Mouse (Mus musculus) cerebellum, adult 8-10 months (tissue): ENCODE results near the gene Iqsec2.
"Not testable (repeated sequence)": the region's sequence is repeated elsewhere in the genome, so short reads cannot be mapped to it uniquely, and the experiment has no call there.

Experiments
- DNase-seq: peaks from one replicate; pipeline ENCODE4 v3.0.0; 2022

Iqsec2 gene

GRCm38 (mm10) chrX:152179670-152180656 is 35.9 kb downstream of the Iqsec2 start:
- no peak for DNase-seq

GRCm38 (mm10) chrX:152187151-152187550 is 43.1 kb downstream of the Iqsec2 start:
- no peak for DNase-seq

DNA sequence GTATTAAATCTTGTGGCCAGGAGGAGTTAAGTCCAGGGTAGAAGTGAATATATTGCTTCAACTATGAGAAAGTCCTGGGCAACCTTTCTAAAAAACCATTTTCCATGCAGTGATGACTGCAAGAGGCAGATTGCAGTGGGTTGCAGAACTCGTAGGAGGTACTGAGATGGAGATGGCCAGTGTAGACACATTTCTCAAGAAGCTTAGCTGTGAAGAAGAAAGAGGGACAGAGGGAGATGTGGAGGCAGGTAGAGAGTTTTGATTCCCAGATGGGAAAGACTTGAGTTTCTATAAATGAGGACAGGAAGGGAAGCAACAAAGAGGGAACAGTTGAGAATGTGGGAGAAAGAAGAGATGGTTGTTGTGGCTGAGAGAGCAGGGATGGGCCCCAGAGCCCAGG is 47.2 kb downstream of the Iqsec2 start:
- DNase-seq = no peak

- no peak for DNase-seq
Observed at GRCm38 (mm10) chrX:152197814-152198648, 54.0 kb downstream of the Iqsec2 start.

GRCm38 (mm10) chrX:152201737-152202421 is 57.8 kb downstream of the Iqsec2 start:
- peak; percentile 23 for DNase-seq

DNA sequence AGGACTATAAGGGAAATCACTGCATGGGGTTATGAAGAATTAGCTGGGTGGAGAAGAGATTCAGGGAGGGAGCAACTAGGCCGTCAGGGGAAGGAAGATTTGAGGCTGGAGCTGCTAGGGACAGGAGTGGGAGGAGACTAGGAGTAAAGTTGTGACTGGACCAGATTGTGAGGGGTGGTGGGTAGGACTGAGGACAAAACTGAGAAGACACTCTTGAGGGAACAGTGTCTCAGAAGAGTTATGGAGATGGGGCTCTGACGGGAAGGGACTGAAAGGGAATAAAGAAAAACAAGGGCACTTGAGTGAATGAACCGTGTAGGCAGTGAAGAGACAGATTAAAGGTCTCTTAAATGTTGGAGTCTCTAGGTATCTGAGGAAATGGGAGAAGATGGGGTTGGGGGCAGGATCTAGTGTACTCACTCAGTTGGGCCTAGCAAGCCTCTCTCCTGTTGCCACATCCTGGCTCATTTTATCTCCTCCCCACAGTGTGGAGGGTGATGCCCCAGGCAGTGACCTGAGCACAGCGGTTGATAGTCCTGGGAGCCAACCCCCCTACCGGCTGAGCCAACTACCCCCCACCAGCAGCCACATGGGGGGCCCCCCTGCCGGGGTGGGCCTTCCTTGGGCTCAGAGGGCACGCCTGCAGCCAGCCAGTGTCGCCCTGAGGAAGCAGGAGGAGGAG is 58.5 kb downstream of the Iqsec2 start:
- DNase-seq = no peak

DNA sequence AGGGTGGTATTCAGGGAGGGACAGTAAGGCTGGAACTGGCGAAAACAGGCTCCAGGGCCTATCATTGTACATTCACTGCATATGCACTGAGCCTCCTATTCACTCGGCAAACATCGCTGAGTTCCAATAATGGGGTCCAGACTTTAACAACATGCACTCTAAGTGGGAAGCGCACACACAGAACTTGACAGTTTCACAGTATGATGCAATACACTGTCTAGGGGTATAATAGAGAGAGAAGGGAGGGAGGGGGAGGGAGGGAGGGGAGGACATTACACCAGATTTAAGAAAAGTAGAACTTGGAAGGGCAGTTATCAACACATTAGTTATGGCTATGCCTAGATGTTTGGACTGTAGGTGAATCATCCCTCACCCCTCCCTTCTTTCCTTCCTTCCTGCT is 59.2 kb downstream of the Iqsec2 start:
- DNase-seq = no peak

GRCm38 (mm10) chrX:152205486-152205885 is 61.4 kb downstream of the Iqsec2 start:
- no peak for DNase-seq

DNA sequence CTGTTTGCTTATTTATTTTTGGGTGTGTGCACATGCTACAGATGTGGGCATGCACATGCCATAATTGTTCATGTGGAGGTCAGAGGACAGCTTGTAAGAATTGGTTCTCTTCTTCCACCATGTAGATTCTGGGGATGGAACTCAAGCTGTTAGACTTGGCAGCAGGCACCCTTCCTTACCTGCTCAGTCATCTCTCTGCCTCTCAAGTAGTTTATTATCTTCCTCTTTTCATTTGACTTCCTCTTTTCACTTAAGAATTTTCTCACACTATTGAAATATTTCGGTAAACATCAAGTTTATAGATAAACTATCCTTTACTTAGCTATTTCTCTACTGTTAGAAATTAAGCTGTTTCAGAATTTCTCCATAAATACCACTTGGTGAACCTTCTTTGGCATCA is 70.6 kb downstream of the Iqsec2 start:
- no peak for DNase-seq

DNA sequence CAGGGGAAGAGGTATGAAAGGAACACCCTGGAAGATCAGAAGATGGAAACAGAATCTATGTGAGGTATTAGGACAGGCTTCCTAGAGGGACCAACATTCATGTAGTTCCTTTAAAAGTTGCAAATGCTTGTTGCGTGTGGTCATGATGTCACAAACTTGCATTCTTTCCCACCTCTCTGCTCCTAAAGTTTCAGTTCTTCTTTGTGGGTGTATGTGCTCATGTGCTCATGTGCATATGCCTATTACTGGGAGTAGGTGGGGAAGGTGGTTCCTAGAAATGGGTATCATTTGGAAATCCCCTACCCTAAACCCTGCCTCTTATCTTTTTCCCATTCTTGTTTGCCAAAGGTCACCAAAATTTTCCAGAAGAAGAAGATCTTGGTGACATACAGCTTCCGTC is 74.5 kb downstream of the Iqsec2 start:
- no peak for DNase-seq

DNA sequence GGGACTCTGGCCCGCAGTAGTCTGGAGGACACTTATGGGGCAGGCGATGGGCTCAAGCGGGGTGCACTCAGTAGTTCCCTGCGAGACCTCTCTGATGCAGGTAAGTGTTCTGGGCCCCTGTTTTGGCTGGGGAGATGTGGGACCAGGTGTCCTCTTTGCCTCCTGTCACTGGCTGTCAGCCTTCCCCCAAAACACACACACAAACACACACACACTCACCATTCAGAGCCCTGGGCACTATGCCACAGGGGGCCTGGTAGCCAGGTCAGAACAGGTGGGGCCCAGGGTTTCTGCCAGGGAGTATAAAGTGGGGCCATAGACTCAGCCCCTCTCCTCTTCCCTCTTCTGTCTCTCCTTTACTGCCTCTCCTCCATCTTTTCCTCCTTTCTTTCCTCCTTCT is 77.7 kb downstream of the Iqsec2 start:
- peak; percentile 49 for DNase-seq

DNA sequence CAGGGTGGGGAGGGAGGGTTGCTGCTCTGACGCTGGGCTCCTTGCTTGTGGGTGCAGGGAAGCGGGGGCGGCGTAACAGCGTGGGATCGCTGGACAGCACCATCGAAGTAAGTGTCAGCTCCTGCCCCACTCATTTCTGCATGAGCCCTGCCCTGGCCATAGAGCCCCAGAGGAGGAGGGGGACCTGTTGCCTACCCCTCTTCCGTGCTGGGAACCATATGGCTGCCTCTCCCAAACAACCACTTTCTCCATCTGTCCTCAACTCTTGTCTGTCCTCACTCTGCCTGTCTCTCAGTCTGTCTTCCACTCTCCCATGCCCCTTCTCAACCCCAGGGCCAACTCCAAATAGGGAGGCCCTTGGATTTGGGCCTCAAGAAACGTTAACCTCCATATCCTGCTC is 78.2 kb downstream of the Iqsec2 start:
- DNase-seq = peak; percentile 44

DNA sequence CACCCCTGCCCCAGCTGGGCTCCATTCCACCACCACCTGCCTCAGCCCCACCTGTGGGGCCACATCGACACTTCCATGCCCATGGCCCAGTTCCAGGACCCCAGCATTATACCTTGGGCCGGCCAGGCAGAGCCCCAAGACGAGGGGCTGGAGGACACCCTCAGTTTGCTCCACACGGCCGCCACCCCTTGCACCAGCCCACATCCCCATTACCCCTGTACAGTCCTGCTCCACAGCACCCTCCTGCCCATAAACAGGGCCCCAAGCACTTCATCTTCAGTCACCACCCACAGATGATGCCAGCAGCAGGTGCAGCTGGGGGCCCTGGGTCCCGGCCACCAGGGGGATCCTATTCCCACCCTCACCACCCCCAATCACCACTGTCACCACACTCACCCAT is 79.2 kb downstream of the Iqsec2 start:
- no peak for DNase-seq

DNA sequence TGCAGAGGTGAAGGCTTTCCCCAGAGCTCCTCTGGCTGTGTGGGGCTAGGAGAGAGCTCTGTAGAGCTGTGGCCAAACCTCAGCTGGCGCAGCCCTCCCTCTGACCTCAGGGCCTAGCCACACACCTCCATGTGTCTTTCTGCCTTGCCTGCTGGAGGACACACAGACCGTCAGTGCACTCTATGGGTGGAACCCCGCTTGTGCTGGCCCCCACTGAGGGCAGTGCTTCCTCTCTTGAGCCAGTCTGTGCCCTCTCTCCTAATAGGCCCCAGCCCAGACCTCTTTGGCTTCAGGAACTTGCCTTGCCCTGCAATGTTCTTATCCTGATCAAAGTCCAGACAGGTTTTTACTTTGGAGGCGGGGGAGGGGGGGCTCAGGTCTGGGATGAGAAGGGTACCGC is 80.2 kb downstream of the Iqsec2 start:
- DNase-seq = no peak

DNA sequence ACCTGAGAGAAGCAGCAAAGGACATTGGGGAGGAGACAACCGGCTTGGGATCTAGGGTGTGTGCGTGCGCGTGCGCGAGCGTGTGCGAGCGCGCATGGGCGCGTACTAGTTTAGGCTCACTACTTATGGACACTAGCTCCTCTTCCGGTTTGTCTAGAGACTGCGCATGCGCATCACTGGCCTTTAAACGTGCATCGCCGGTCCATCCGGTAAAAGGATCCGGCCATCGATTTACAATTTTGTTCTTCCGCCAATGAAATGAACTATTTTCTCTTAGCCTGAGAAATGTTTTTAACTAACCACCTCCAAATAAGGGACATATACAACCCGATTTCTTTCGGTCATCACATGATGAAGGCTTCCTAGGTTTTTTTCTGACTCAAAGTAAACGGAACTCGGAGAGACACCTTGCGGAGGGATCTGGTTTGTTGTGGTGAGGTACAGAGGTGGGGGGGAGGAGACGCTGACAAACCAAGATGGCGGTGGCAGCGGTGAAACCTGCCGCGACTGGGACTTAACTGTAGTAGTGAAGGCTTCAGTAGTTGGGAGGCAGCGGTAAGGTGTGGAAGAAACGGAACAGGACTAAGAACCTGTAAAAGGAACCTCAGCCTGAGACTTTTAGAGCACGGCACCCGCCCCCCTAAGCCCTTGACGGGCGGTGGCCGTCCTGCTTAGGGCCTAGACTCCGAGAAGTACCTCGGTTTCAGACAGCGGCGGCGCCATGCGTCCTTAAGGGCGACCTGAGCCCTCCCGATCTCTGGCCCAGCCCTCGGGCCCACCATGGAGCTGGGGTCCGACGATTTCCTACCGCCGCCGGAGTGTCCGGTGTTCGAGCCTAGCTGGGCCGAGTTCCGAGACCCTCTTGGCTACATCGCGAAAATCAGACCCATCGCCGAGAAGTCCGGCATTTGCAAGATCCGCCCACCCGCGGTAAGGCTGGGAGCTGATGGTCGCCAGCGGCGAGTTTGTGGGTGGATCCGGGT is 89.0 kb downstream of the Iqsec2 start, which contains the start of gene Kdm5c:
Gene Kdm5c (plus strand): TSS at position 240 of the 983 bp plus-strand sequence.
- peak; percentile 97 for DNase-seq

GRCm38 (mm10) chrX:152234125-152234524 is 90.1 kb downstream of the Iqsec2 start:
- no peak for DNase-seq

DNA sequence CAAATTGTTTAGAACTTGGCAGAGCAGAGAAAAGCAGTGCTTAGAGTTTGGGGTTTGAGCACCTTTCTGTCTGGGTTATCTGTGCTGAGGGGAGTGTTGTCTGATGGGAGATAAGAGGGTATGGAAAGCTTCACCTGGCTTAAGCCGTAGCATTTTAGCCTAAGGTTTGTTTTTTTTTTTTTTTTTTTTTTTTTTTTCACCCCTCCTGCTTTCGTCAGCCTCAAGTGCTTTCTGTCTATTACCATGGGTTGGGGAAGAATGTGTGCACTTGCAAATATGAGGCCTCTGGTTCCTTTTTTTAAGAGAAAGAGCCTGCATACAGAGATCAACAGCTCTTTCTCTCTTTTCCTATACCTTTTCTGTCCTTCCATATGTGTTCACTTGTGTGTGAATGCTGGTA is 91.7 kb downstream of the Iqsec2 start:
- no peak for DNase-seq

GRCm38 (mm10) chrX:152243140-152243539 is 99.1 kb downstream of the Iqsec2 start:
- not testable (repeated sequence) for DNase-seq

- DNase-seq = no peak
Observed at GRCm38 (mm10) chrX:152244492-152245189, 100.6 kb downstream of the Iqsec2 start.

DNA sequence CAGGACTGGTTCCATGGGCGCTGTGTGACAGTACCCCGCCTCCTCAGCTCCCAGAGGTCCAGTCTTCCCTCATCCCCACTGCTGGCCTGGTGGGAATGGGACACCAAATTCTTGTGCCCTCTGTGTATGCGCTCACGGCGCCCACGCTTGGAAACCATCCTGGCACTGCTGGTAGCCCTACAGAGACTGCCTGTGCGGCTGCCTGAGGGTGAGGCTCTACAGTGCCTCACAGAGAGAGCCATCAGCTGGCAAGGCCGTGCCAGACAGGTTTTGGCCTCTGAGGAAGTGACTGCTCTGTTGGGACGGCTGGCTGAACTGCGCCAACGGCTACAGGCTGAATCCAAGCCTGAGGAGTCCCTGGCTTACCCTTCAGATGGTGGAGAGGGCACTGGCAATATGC is 127.1 kb downstream of the Iqsec2 start:
- no peak for DNase-seq
